Mouse (Mus musculus): ENCODE data around the gene Rbm15. TPM values are rescaled to one million over a fixed set of nuclear protein-coding genes. Genes with fewer than 3 reads are reported as not detected.

The Rbm15 gene
- polyA plus RNA-seq, 1 experiment from 2014 or later: 12.8 TPM

DNA sequence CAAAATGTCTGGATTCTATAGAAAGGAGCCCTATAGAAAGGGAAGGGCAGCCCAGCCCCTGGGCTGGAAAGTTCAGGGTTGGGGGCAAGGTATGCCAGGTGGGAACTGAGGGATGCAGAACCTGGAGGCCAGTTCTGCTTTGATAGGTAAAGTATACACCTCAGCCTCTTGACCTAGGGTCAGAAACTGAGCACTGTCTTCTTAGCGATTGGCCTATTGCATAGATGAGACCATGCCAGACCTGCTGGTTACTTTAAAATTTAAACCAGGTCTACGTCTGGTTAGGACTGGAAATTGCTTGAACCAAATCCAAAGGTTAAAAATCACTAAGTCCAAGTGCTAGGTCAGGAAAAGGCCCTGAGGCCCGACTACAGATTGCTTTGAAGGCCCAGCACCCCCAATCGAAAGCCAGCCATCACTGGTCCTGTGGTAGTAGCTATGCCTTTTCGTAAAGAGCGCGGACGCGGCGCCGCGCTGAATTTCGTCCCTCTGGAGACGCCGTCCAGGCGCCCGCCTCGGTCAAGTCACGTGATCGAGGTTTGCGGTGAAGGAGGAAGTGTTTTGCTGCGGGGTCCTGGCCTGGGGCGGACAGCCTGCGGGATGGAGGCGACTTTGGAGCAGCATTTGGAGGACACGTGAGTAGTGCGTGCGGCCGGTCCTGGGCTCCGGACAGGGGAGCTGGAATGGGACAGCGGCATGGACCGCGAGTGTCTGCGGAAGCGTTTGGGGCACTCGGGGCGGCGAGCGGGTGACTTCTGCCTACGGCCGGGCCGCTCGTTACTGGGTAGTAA, 54.8 kb downstream of the Rbm15 start, which contains the start of gene Lamtor5:
TSS of gene Lamtor5 (plus strand) at position 380 of the 791 bp plus-strand sequence.
- WGBS: 2% methylated on average over 43 of the region's 43 CpGs

DNA sequence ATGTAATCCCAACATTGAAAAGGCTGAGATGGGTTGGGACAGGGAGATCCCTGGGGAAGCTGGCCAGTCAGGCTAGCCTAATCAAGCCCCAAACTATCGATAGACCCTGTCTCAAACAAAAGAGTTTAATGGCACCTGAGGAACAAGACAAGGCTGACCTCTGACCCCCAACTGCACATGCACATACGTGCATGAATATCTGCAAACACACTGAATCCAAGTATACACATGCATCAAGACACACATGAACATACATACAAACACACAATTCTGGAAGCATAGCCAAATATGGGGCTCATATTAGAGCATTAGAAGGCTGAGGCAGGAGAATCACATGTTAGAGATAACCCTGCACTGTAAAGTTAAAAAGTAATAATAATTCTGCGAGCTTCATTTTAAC, 56.8 kb downstream of the Rbm15 start:
- 85% methylated on average over 3 of the region's 3 CpGs for WGBS
- ATAC-seq (replicated peaks; ENCODE audit: low FRiP score, low read depth) (no peak), DNase-seq (ENCODE audit: low spot score) (no peak)
- Histone ChIP-seq H3K36me3 (ENCODE audit: insufficient read depth, low read length) (no peaks in the 10 kb centered on the region), H3K4me2 (ENCODE audit: low read length) (no peak overlapping the region), H3K27ac (no peak overlapping the region), H3K9me3 (replicated peaks; ENCODE audit: low read length) (no peaks in the 10 kb centered on the region), H3K4me1 (replicated peaks; ENCODE audit: insufficient read depth, low read length) (no peaks in the 10 kb centered on the region; the same call in 1 of the 2 replicates), H3K4me3 (replicated peaks; ENCODE audit: low read depth, low read length) (no peak overlapping the region), H3K9ac (ENCODE audit: low read depth, low read length) (no peak overlapping the region), H3K27me3 (ENCODE audit: insufficient read depth, low read length) (no peaks in the 10 kb centered on the region)
- no peak for TF ChIP-seq CTCF (IDR thresholded peaks at IDR 0.05; ENCODE audit: low read depth)

More for the DNA sequence above, 54.8 kb downstream of the Rbm15 start, which contains the start of gene Lamtor5:
- Histone ChIP-seq H3K27ac (peak within 1 kb of the TSS; percentile 63; the same call in 1 of the 2 replicates), H3K27me3 (ENCODE audit: insufficient read depth, low read length) (no peaks in the 10 kb centered on the region), H3K9ac (ENCODE audit: low read depth, low read length) (peak within 1 kb of the TSS; percentile 88), H3K4me2 (ENCODE audit: low read length) (peak within 1 kb of the TSS; percentile 74), H3K36me3 (ENCODE audit: insufficient read depth, low read length) (0 out of 2 replicates have a peak, but pooled peaks cover 12% of the 10 kb centered on the region), H3K9me3 (replicated peaks; ENCODE audit: low read length) (no peaks in the 10 kb centered on the region), H3K4me3 (replicated peaks; ENCODE audit: low read depth, low read length) (peak within 1 kb of the TSS; percentile 96), H3K4me1 (replicated peaks; ENCODE audit: insufficient read depth, low read length) (no peaks in the 10 kb centered on the region; the same call in 1 of the 2 replicates)
- ATAC-seq (replicated peaks; ENCODE audit: low FRiP score, low read depth) (peak; percentile 88), DNase-seq (ENCODE audit: low spot score) (peak; percentile 91)
- TF ChIP-seq CTCF (IDR thresholded peaks at IDR 0.05; ENCODE audit: low read depth): no peak

DNA sequence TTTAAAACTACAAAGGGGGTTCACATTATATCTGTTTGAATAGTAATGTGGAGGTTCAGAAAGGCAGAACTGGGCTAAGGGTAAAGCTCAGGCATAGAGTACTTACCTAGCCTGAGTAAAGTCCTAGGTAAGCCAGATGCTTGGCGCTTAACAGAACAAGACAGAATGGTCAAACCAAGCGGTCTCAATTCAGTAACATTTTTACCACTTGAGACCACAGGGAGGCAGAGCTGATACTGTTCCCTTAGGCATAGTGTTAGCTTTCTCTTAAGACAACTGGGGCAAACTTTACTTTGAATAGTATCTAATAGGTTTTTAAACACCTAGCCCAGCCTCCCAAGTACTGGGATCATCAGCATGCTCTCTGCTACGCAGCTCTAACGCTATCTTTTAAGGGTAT, 57.5 kb downstream of the Rbm15 start:
- no peak for ATAC-seq (replicated peaks; ENCODE audit: low FRiP score, low read depth)
- H3K4me1 ChIP-seq (replicated peaks; ENCODE audit: insufficient read depth, low read length): no peaks in the 10 kb centered on the region; the same call in 1 of the 2 replicates
- no peaks in the 10 kb centered on the region for H3K36me3 ChIP-seq (ENCODE audit: insufficient read depth, low read length)
- WGBS: 54% methylated on average over 4 of the region's 4 CpGs
- TF ChIP-seq CTCF (IDR thresholded peaks at IDR 0.05; ENCODE audit: low read depth): peak; percentile 52
- peak; percentile 43 for DNase-seq (ENCODE audit: low spot score)
- no peaks in the 10 kb centered on the region for H3K27me3 ChIP-seq (ENCODE audit: insufficient read depth, low read length)
- H3K27ac ChIP-seq: no peak overlapping the region
- no peak overlapping the region for H3K4me2 ChIP-seq (ENCODE audit: low read length)
- no peak overlapping the region for H3K4me3 ChIP-seq (replicated peaks; ENCODE audit: low read depth, low read length)
- H3K9me3 ChIP-seq (replicated peaks; ENCODE audit: low read length): no peaks in the 10 kb centered on the region
- no peak overlapping the region for H3K9ac ChIP-seq (ENCODE audit: low read depth, low read length)

Other genes with a start within 250 kb of the Rbm15 start
- gene Kcna2, start 232.5 kb downstream of the Rbm15 start, polyA plus RNA-seq (2015; fragmentation: Nextera tagmentation; extraction: Ambion mirVana): 0.03 and 0.06 TPM in 2 replicates
- not detected in 2 replicates for gene Kcna10, start 150.6 kb downstream of the Rbm15 start, polyA plus RNA-seq (2015; fragmentation: Nextera tagmentation; extraction: Ambion mirVana)
- gene Cym, start 111.9 kb downstream of the Rbm15 start, polyA plus RNA-seq (2015; fragmentation: Nextera tagmentation; extraction: Ambion mirVana): 0.93 and 1.2 TPM in 2 replicates
- not detected in 2 replicates for gene A630076J17Rik, start 103.1 kb downstream of the Rbm15 start, polyA plus RNA-seq (2015; fragmentation: Nextera tagmentation; extraction: Ambion mirVana)
- 0.09 and 0.17 TPM in 2 replicates for gene Prok1, start 94.0 kb downstream of the Rbm15 start, polyA plus RNA-seq (2015; fragmentation: Nextera tagmentation; extraction: Ambion mirVana)
- 247 and 248 TPM in 2 replicates for gene Lamtor5, start 54.8 kb downstream of the Rbm15 start, polyA plus RNA-seq (2015; fragmentation: Nextera tagmentation; extraction: Ambion mirVana)
- 20.8 and 22.7 TPM in 2 replicates for gene Slc16a4, start 42.4 kb downstream of the Rbm15 start, polyA plus RNA-seq (2015; fragmentation: Nextera tagmentation; extraction: Ambion mirVana)
- 0.08 and 0.12 TPM in 2 replicates for gene Kcnc4, start 125.9 kb upstream of the Rbm15 start, polyA plus RNA-seq (2015; fragmentation: Nextera tagmentation; extraction: Ambion mirVana)
- 4.2 and 4.9 TPM in 2 replicates for gene Slc6a17, start 184.3 kb upstream of the Rbm15 start, polyA plus RNA-seq (2015; fragmentation: Nextera tagmentation; extraction: Ambion mirVana)
- not detected in 2 replicates for gene Ubl4b, start 221.4 kb upstream of the Rbm15 start, polyA plus RNA-seq (2015; fragmentation: Nextera tagmentation; extraction: Ambion mirVana)